Mouse (Mus musculus) erythroid progenitor cell, adult 5-6 weeks (primary cell): ENCODE measurements at regions not wholly inside any gene's neighbourhood (a gene's known extent, or its start where the extent isn't known, plus 50 kb on each side); places are given as distances from the start of the nearest gene placed in this dataset.

Experiments
- ATAC-seq: replicated peaks from 2 replicates; pipeline ENCODE4 v1.8.0; 2016; ENCODE audit warnings: moderate number of reproducible peaks, mild to moderate bottlenecking, moderate TSS enrichment, inconsistent platforms; ENCODE audit not compliant: poor library complexity, low FRiP score, severe bottlenecking

DNA sequence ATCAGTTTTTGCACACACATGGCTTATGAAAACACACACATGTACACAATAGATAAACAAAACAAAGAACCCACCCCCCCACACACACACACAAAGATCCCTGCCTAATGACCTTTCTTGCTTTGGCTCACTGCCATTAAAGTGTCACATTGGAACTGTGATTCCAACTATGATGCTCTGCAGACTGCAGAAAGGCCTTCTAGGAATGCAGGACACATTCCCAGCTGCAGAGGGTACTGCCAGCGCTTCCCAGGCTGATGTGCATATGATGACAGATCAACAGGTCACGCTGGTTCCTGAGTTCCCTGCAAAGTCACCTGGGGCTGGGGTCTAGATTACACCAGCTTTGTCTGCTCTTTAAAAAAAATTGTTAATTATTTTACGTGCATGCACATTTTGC lies 68.1 kb upstream of the Ppm1j start:
- no peak for ATAC-seq

DNA sequence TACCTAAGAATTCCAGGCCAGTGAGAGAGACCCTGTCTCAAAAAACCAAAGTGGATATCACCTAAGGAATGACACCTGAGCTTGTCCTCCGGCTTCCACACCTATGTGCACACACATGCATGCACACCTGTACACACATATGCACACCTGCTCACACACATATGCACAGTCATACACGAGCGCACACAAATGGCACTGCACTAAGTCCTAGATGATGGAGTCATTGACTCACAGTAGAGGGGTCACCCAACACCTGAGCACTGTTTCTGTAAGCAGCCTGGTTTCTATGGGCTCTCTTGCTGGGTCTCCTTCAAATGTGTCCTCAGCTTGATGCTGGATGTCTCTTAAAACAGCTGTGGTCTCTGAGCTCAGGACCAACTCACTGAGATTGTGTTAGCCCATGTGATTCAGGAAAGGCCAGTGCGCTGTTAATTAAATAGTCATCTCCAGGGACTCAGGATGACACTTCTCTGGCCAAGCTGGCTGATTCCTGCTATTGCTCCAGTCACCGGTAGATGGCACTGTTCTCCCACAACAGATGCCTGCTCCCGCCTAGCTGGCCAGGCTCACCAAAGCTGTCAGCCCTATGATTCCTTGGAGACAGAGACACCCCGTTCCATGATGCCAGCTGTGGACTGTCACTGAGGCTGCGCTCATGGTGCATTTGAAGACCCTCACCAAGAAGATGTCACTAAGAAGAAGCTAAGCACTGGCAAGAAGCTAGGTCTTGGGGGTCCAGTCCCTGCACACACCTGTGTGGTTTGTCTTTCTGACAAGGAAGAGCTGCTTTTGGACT lies 66.8 kb upstream of the Ppm1j start:
- peak; percentile 83 for ATAC-seq

DNA sequence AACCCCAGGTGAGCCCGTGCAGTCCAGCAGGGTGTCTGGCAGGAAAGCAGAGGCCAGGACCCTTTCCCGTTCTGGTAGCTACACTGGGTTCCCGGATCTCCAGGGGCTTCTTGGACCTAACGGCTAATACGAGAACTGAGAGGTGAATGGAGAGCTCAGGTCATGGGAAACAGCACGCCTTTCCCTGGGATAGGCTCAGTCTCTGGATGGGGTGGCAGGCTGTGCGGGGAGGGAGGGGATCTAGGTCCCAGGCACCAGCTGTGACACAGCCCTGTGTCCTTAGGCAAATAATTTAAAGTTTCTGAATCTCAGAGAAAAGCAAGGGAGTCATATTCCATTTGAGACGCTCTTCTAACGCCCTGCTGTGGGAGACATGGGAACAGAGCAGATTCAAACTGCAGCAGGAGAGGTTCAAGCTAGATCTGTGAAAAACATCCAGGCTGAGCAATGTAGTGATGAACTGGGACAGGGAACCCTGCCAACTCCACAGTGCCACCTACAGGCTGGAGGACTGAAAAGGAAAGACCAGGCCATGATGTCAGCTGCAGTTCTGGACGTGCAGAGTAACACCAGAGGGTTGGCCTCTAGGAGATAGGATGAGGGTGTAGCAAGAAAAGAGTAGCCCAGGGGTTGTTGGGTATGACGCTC lies 66.1 kb upstream of the Ppm1j start:
- peak; percentile 77 for ATAC-seq
